Mouse (Mus musculus): ENCODE measurements around the gene Arid1b.

GRCm38 (mm10) chr17:5108546-5109142, 114.5 kb downstream of the Arid1b start:
- TF ChIP-seq CTCF (conservative IDR thresholded peaks at IDR 0.05; ENCODE audit: low read length) (no peak), POU5F1 (IDR thresholded peaks at IDR 0.05; ENCODE audit: borderline replicate concordance, low read length) (no peak), NANOG (IDR thresholded peaks at IDR 0.05; ENCODE audit: borderline replicate concordance, low read length) (no peak)

Data from E14TG2a.4 (cell line).